Mouse (Mus musculus): ENCODE results near the gene R3hdm2.

DNA sequence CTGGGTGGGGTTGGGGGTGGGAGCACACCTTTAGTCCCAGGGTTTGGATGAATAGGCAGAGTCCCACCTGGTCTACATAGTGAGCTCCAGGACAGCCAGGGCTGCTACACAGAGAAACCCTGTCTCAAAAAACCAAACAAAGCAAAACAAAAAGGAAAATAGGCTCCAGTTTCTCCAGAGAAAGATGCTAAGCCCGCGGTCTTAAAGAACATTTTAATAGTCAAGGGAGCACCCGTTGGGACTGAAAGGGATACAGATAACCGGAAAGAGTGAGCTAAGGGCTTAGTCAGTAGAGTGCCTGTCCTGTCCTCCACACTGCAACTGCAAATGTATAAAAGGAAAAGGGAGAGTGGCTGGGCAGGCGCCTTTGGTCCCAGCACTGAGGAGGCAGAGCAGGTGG lies 13.0 kb upstream of the R3hdm2 start:
- TF ChIP-seq CTCF (conservative IDR thresholded peaks at IDR 0.05; ENCODE audit: low read length) (no peak), NANOG (IDR thresholded peaks at IDR 0.05; ENCODE audit: borderline replicate concordance, low read length) (no peak), POU5F1 (IDR thresholded peaks at IDR 0.05; ENCODE audit: borderline replicate concordance, low read length) (no peak)
